Mouse (Mus musculus): Measurements from ENCODE around the gene Gm10272.

GRCm38 (mm10) chr10:77735928-77736327, 29.5 kb downstream of the Gm10272 start:
- no peak for TF ChIP-seq POLR2A (IDR thresholded peaks at IDR 0.05; ENCODE audit: insufficient read depth, low read depth, low read length)
- TF ChIP-seq CTCF (IDR thresholded peaks at IDR 0.05; ENCODE audit: insufficient read depth, low read depth, low read length) = no peak
